Mouse (Mus musculus): Measurements from ENCODE around the gene Stambpl1. TPM values are rescaled to one million over a fixed set of nuclear protein-coding genes. Genes with fewer than 3 reads are reported as not detected.

Gene Stambpl1
- total RNA-seq, 4 experiments from 2014 or later: 2.2 to 4.1 (median 3.0) TPM

- no peak for DNase-seq (ENCODE audit: low spot score)
Observed at GRCm38 (mm10) chr19:34240273-34241039, 48.4 kb downstream of the Stambpl1 start.

DNA sequence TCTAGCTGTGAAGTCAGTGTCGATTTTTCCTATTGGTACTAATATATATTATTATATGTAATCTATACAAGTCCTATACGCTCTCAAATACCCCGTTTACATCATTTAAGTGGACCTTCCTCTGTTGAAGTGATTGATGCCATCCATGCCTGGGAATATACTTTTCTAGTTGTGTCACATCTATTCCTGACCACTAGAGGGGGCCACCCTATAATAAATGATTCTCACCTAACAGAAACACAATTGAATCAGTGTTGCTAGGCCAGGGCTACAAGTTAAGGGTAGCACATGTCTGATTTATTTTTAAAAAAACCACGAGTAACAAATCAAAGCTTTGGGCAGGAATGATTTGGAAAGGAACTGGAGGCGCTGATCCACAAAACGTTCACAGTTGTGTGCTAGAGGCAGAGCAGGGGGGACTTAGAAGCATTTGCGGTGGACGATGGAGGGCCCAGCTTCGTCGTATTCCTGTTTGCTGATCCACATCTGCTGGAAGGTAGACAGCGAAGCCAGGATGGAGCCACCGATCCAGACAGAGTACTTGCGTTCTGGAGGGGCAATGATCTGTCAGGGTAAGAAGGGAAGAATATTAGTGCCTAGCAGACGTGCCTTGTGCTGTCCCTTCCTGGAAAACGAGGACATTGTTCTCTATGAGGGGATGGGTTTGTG, 49.4 kb downstream of the Stambpl1 start:
- DNase-seq (ENCODE audit: low spot score): peak; percentile 57

- DNase-seq (ENCODE audit: low spot score): no peak
Observed at GRCm38 (mm10) chr19:34242925-34243324, 50.9 kb downstream of the Stambpl1 start.

- DNase-seq (ENCODE audit: low spot score): peak; percentile 86
Observed at GRCm38 (mm10) chr19:34244056-34244455, 52.0 kb downstream of the Stambpl1 start.

GRCm38 (mm10) chr19:34248558-34248957, 56.5 kb downstream of the Stambpl1 start:
- DNase-seq (ENCODE audit: low spot score): no peak

- DNase-seq (ENCODE audit: low spot score): no peak
Observed at GRCm38 (mm10) chr19:34250621-34251020, 58.6 kb downstream of the Stambpl1 start.

DNA sequence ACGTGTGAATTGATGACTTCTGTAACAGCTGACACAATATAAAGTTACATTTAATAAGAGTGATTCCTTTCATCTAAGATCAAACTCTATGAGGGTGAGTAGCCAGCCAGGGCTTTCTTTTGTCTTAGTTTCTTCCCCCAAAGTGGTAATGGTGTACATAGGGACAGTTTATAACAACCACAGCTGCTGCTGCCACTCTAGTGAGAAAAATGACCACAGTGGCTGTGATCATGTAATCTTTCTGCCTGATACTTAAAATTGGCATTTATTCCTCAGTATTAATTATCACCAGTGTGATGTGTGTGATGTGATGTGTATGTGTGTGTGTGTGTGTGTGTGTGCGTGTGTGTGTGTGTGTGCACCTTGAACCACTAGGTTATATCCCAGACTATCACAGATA, 59.9 kb downstream of the Stambpl1 start:
- no peak for DNase-seq (ENCODE audit: low spot score)

- no peak for DNase-seq (ENCODE audit: low spot score)
Observed at GRCm38 (mm10) chr19:34252450-34252849, 60.4 kb downstream of the Stambpl1 start.

GRCm38 (mm10) chr19:34254101-34254879, 62.3 kb downstream of the Stambpl1 start:
- no peak for DNase-seq (ENCODE audit: low spot score)

- no peak for DNase-seq (ENCODE audit: low spot score)
Observed at GRCm38 (mm10) chr19:34254880-34255681, 63.1 kb downstream of the Stambpl1 start, which contains the start of gene Acta2. TSS of gene Acta2 (minus strand) at chr19:34255590.

- no peak for DNase-seq (ENCODE audit: low spot score)
Observed at GRCm38 (mm10) chr19:34256149-34256548, 64.1 kb downstream of the Stambpl1 start.

DNA sequence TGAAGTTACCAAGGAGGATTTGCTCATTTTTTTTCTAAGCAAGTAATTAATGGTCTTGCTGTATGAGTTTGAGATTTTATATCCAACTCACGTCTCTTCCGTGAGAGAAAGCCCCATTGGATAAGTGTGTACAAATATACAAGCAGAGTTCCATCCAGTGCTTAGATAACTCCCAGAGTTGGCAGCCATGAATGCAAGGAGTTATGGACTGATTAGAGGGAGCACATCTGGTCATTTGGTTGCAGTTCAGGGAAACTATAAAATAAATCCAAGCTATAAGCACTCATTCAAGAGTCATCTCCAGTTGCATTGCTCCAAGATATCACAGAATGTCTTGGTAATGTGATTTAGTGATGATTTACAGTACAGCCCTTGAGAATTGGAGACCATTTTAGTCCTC, 64.9 kb downstream of the Stambpl1 start:
- no peak for DNase-seq (ENCODE audit: low spot score)

DNA sequence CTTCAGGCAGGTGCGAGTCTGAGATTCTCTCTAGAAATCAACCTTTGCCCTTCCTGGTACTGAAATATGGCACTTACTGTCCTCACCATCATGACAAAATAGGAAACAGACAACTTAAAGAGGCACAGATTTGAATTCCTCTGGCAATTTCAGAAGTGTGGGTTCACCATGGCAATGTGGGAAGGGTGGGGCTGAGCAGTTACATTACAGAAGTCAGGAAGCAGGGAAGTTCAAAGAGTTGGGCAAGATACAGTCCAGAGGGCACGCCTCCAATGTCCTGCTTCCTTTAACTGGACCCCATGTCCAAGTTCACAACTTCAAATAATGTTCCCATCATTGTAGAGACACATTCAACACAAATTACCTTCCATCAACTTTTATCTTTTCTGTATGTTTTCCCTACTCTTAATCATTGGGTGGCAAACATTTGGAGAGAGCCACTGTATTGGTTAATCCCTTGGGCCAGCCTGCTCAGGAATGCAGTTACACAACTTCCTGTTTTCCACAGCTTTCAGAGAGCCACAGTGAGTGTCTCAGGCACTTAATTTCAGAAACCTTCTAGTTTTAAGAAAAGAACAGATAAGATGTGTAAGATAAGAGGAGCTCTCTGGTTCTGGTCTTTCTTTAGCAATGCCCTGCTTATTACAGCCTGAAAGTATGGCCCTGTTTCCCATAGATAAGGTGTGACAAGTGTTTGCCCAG, 70.4 kb downstream of the Stambpl1 start:
- DNase-seq (ENCODE audit: low spot score): no peak

GRCm38 (mm10) chr19:34265604-34266193, 73.7 kb downstream of the Stambpl1 start:
- peak; percentile 42 for DNase-seq (ENCODE audit: low spot score)

GRCm38 (mm10) chr19:34268991-34269390, 77.0 kb downstream of the Stambpl1 start:
- DNase-seq (ENCODE audit: low spot score): no peak

DNA sequence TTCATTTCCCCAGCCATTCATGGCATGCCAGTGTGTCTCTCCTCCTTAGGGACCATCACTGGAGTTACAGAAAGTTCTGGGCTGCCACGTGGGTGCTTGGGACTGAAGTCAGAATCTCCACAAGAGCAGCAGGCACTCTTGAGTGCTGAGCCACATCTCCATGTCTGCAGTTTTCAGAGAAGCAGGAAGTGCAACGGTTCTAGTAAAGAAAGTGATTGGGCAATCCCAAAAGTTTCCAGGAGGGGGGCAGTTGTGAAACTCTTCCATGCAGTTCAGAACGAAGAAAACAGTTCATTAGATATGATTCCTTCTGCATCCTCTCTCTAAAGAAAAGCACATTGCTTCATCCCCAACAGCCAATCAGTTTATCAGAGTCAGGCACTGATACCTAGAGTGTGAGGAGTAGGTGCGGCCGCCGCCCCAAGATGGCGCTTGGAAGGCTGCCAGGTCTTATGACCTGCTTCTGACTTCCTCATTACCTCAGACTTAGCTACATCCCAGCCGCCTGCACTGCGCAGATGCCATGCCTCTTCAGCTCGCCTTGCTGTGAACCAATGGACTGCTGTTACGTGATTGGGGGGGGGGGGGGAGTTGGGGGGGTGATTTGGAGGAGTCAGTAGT, 78.2 kb downstream of the Stambpl1 start:
- DNase-seq (ENCODE audit: low spot score): no peak

- DNase-seq (ENCODE audit: low spot score): no peak
Observed at GRCm38 (mm10) chr19:34270824-34271464, 78.9 kb downstream of the Stambpl1 start.

DNA sequence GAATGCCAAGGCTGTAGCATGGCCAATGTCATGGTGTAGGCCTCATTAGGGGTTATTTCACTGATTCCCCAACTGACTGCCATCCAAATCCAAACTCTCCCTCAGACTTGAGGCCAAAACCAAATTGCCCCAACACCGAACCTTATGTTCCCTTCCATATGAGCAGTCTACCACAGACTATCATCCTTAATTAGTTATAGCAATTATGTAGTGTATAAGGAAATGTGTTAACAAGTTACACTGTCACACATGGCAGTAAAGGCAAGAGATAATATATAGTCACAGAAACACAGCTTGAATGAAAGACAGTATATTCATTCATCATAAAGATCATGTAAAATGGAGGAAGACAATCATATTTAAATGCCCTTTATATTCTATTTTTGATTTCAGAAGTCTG, 81.0 kb downstream of the Stambpl1 start:
- DNase-seq (ENCODE audit: low spot score): no peak

GRCm38 (mm10) chr19:34278078-34278477, 86.0 kb downstream of the Stambpl1 start:
- no peak for DNase-seq (ENCODE audit: low spot score)

Data from heart, adult 8-10 months (tissue).